Mouse (Mus musculus): ENCODE data around the gene Edrf1. TPM values are rescaled to one million over a fixed set of nuclear protein-coding genes. Genes with fewer than 3 reads are reported as not detected.

Edrf1 gene
- polyA plus RNA-seq, 1 experiment from 2014 or later, result 32.0 TPM

DNA sequence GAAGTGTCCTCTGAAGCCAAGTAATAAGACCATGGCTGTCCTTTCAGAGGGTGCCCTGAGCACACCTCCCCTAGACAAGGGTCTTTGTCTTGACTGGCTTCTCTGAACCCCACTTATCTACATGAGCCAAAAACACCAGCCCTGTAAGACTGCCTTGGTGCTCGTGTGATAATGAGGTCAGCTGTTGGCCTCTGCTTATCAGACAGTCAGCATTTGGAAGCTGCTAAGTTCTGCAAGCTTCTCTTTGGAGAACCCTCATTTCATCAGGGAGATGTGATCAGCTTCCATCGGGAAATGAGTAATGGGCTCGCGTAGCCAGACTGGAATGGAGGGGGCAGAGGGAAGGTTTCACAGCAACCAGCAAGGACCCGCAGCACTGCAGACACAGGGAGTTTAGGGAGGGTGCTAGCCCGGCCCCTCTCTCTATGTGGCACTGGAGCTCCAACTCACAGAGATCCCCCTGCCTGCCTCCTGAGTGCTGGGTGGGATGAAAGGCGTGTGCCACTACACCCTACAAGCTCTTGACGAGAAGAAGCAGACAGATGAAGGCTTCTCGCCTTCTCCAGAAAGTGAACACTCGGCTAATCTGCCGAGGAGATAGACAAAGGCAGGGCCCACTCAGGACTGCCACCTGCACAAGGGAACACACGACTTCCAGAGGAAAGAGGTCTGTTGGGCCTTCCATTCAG lies 60.8 kb downstream of the Edrf1 start:
- DNase-seq (ENCODE audit: low spot score) (no peak), ATAC-seq (ENCODE audit: insufficient number of reproducible peaks, low FRiP score, low TSS enrichment, low read depth) (no peak)
- H3K9me3 ChIP-seq (ENCODE audit: control insufficient read depth, low read length), result no peaks in the 10 kb centered on the region
- H3K9ac ChIP-seq (ENCODE audit: low read length), result no peak overlapping the region
- no peak overlapping the region for H3K27ac ChIP-seq (replicated peaks; ENCODE audit: low read depth, low read length)
- H3K4me1 ChIP-seq (ENCODE audit: control insufficient read depth, insufficient read depth, low read length), result no peaks in the 10 kb centered on the region
- no peak overlapping the region for H3K4me3 ChIP-seq (ENCODE audit: low read depth, low read length)
- no peaks in the 10 kb centered on the region for H3K27me3 ChIP-seq (ENCODE audit: control insufficient read depth, insufficient read depth, low read length)
- peak overlapping the region; percentile 10; the same call in 1 of the 2 replicates for H3K4me2 ChIP-seq (ENCODE audit: low read depth, severe bottlenecking)
- 90% methylated on average over 12 of the region's 12 CpGs for WGBS
- H3K36me3 ChIP-seq (ENCODE audit: control insufficient read depth, insufficient read depth, low read length), result no peaks in the 10 kb centered on the region

DNA sequence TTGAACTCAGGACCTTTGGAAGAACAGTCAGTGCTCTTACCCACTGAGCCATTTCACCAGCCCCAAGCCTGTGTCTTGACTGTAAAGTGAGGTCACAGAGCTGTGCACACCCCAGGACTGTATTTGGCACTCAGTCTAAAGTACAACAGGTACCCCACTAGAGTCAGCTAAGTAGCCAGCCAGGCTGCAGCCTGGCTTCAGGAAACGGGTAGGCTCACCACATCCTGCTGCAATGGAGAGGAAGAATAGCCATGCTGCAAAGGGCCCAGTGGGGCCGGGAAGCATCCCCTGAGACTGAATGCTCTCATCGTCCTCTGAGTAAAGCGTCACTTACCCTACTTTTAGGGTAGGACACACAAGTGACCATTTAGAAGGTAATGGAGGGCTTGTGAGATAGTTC lies 62.5 kb downstream of the Edrf1 start:
- no peak for ATAC-seq (ENCODE audit: insufficient number of reproducible peaks, low FRiP score, low TSS enrichment, low read depth)
- no peak overlapping the region for H3K27ac ChIP-seq (replicated peaks; ENCODE audit: low read depth, low read length)
- no peaks in the 10 kb centered on the region for H3K36me3 ChIP-seq (ENCODE audit: control insufficient read depth, insufficient read depth, low read length)
- no peaks in the 10 kb centered on the region for H3K27me3 ChIP-seq (ENCODE audit: control insufficient read depth, insufficient read depth, low read length)
- no peak overlapping the region for H3K4me2 ChIP-seq (ENCODE audit: low read depth, severe bottlenecking)
- no peaks in the 10 kb centered on the region for H3K4me1 ChIP-seq (ENCODE audit: control insufficient read depth, insufficient read depth, low read length)
- H3K4me3 ChIP-seq (ENCODE audit: low read depth, low read length), result no peak overlapping the region
- WGBS, result 89% methylated on average over 4 of the region's 4 CpGs
- no peak for DNase-seq (ENCODE audit: low spot score)
- H3K9ac ChIP-seq (ENCODE audit: low read length), result no peak overlapping the region
- H3K9me3 ChIP-seq (ENCODE audit: control insufficient read depth, low read length), result no peaks in the 10 kb centered on the region

DNA sequence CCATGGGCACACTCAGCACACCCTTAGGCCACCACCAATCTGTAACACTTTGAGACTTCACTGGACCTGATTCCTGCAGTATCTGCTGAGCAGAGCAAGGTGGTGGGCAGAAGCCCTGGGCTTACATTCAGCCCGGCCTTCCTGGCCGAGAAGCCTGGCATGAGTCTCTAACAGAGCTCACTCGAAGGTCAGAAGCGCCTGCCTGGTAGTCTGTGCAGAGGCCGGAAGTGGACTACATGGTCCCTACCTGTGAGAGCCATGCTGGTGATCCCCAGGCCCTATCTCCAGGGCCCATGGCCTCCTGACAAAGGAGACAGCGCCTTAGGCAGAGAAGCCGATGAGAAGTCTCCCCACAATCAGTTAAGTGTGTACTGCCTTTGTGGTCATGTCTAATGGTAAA lies 64.0 kb downstream of the Edrf1 start:
- Histone ChIP-seq H3K9ac (ENCODE audit: low read length) (no peak overlapping the region; the same call in 1 of the 2 replicates), H3K27ac (replicated peaks; ENCODE audit: low read depth, low read length) (no peak overlapping the region), H3K4me1 (ENCODE audit: control insufficient read depth, insufficient read depth, low read length) (no peaks in the 10 kb centered on the region), H3K9me3 (ENCODE audit: control insufficient read depth, low read length) (no peaks in the 10 kb centered on the region), H3K4me2 (ENCODE audit: low read depth, severe bottlenecking) (no peak overlapping the region), H3K36me3 (ENCODE audit: control insufficient read depth, insufficient read depth, low read length) (no peaks in the 10 kb centered on the region), H3K4me3 (ENCODE audit: low read depth, low read length) (no peak overlapping the region), H3K27me3 (ENCODE audit: control insufficient read depth, insufficient read depth, low read length) (no peaks in the 10 kb centered on the region)
- ATAC-seq (ENCODE audit: insufficient number of reproducible peaks, low FRiP score, low TSS enrichment, low read depth), result no peak
- 96% methylated on average over 7 of the region's 7 CpGs for WGBS
- no peak for DNase-seq (ENCODE audit: low spot score)

DNA sequence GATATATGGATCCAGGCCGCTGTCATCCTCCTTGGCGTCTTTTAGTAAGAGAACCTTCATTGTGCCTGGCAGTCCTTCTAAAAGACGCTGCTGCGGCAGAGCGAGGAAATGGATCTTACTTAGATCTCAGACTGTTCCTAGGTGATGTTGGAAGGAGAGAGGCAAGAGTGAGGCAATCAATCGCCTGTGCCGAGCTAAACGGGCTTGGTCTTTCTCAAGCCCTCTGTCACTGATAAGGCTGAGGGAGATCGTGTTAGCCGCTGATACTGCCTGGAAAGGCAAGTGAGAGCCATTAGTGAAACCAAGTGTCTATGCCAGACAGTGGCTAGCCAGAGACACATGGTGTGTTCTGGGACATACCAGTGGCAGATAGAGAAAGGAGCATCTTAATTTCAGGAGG lies 65.0 kb downstream of the Edrf1 start:
- Histone ChIP-seq H3K36me3 (ENCODE audit: control insufficient read depth, insufficient read depth, low read length) (no peaks in the 10 kb centered on the region), H3K4me2 (ENCODE audit: low read depth, severe bottlenecking) (no peak overlapping the region), H3K4me3 (ENCODE audit: low read depth, low read length) (no peak overlapping the region), H3K9me3 (ENCODE audit: control insufficient read depth, low read length) (no peaks in the 10 kb centered on the region), H3K4me1 (ENCODE audit: control insufficient read depth, insufficient read depth, low read length) (no peaks in the 10 kb centered on the region), H3K27ac (replicated peaks; ENCODE audit: low read depth, low read length) (no peak overlapping the region), H3K27me3 (ENCODE audit: control insufficient read depth, insufficient read depth, low read length) (no peaks in the 10 kb centered on the region), H3K9ac (ENCODE audit: low read length) (no peak overlapping the region)
- WGBS, result 79% methylated on average over 10 of the region's 10 CpGs
- DNase-seq (ENCODE audit: low spot score), result no peak
- ATAC-seq (ENCODE audit: insufficient number of reproducible peaks, low FRiP score, low TSS enrichment, low read depth), result no peak

DNA sequence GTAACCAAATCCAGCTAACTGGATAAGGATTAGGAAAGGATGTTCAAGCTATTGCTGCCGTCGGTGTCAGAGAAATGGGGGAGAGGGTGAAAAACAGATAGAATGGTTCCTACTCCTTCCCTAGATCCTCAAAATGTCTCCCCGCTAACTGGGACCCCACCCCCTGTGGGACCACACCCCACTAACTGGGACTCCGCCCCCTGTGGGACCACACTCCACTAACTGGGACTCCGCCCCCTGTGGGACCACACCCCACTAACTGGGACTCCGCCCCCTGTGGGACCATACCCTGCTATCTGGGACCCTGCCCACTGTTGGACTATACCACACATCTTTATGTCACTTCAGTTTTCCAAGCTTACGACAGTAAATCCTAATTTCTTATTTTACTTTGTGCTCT lies 66.6 kb downstream of the Edrf1 start:
- Histone ChIP-seq H3K4me1 (ENCODE audit: control insufficient read depth, insufficient read depth, low read length) (no peaks in the 10 kb centered on the region), H3K4me2 (ENCODE audit: low read depth, severe bottlenecking) (no peak overlapping the region), H3K9ac (ENCODE audit: low read length) (no peak overlapping the region), H3K4me3 (ENCODE audit: low read depth, low read length) (no peak overlapping the region), H3K27ac (replicated peaks; ENCODE audit: low read depth, low read length) (no peak overlapping the region), H3K27me3 (ENCODE audit: control insufficient read depth, insufficient read depth, low read length) (no peaks in the 10 kb centered on the region), H3K9me3 (ENCODE audit: control insufficient read depth, low read length) (no peaks in the 10 kb centered on the region), H3K36me3 (ENCODE audit: control insufficient read depth, insufficient read depth, low read length) (no peaks in the 10 kb centered on the region)
- ATAC-seq (ENCODE audit: insufficient number of reproducible peaks, low FRiP score, low TSS enrichment, low read depth), result no peak
- 89% methylated on average over 7 of the region's 7 CpGs for WGBS
- no peak for DNase-seq (ENCODE audit: low spot score)

DNA sequence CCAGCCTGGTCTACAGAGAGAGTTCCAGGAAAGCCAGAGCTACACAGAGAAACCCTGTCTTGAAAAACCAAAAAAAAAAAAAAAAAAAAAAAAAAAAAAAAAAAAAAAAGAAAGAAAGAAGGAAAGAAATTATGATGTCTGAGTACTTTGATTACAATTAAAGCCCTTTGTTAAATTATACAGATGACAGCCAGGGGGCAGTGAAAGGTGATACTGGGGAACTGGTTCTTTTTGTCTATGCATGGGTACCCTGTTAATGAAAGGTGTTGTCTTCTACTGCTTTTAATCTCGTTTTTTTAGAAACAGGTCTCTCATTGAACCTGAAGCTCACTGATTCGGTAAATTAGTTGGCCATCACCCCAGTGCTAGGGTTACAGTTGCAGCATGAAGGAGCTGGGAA lies 70.0 kb downstream of the Edrf1 start:
- Histone ChIP-seq H3K27me3 (ENCODE audit: control insufficient read depth, insufficient read depth, low read length) (no peaks in the 10 kb centered on the region), H3K4me1 (ENCODE audit: control insufficient read depth, insufficient read depth, low read length) (no peaks in the 10 kb centered on the region), H3K4me3 (ENCODE audit: low read depth, low read length) (no peak overlapping the region), H3K9me3 (ENCODE audit: control insufficient read depth, low read length) (no peaks in the 10 kb centered on the region), H3K36me3 (ENCODE audit: control insufficient read depth, insufficient read depth, low read length) (no peaks in the 10 kb centered on the region), H3K4me2 (ENCODE audit: low read depth, severe bottlenecking) (no peak overlapping the region), H3K9ac (ENCODE audit: low read length) (no peak overlapping the region), H3K27ac (replicated peaks; ENCODE audit: low read depth, low read length) (no peak overlapping the region)
- DNase-seq (ENCODE audit: low spot score), result no peak
- ATAC-seq (ENCODE audit: insufficient number of reproducible peaks, low FRiP score, low TSS enrichment, low read depth), result no peak
- WGBS, result 89% methylated on average over 2 of the region's 2 CpGs

DNA sequence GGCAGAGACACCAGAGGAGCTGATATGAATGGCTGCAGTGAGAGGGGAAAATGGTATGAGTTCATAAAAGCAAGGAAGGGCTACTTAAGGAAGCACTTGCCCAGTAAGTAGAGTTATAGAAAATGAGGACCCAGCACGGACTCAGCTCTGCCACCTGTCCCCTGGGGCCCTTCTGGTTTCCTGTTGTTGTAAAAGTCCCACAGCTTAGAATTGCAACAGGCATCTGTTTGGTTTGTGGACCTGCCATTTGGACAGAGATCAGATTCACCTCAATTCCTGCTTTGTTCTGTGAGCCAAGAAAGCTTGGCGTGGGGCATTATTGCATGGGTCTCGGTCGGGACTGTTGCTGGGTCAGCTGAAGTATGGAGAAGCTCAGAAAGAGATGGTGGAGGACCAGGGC lies 78.0 kb downstream of the Edrf1 start:
- Histone ChIP-seq H3K4me3 (ENCODE audit: low read depth, low read length) (no peak overlapping the region), H3K36me3 (ENCODE audit: control insufficient read depth, insufficient read depth, low read length) (peaks cover 21% of the 10 kb centered on the region; the same call in 1 of the 2 replicates), H3K4me1 (ENCODE audit: control insufficient read depth, insufficient read depth, low read length) (no peaks in the 10 kb centered on the region), H3K27ac (replicated peaks; ENCODE audit: low read depth, low read length) (no peak overlapping the region), H3K27me3 (ENCODE audit: control insufficient read depth, insufficient read depth, low read length) (no peaks in the 10 kb centered on the region), H3K9ac (ENCODE audit: low read length) (no peak overlapping the region), H3K4me2 (ENCODE audit: low read depth, severe bottlenecking) (no peak overlapping the region), H3K9me3 (ENCODE audit: control insufficient read depth, low read length) (no peaks in the 10 kb centered on the region)
- 90% methylated on average over 4 of the region's 4 CpGs for WGBS
- ATAC-seq (ENCODE audit: insufficient number of reproducible peaks, low FRiP score, low TSS enrichment, low read depth) (no peak), DNase-seq (ENCODE audit: low spot score) (no peak)

DNA sequence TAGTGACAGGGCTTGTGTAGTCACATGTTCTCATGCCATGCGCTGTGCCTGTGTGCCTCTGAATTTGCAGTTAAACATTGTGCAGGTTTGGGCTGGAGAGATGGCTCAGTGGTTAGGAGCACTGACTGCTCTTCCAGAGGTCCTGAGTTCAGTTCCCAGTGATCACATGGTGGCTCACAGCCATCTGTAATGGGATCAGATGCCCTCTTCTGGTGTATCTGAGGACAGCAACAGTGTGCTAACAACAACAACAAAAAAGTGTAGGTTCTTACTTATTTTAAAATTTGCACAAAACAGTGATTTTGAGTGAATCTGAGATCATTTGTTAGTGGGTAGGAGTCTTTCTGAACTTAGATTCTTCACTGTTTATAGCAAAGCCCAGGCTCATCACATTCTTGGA lies 81.2 kb downstream of the Edrf1 start:
- Histone ChIP-seq H3K27me3 (ENCODE audit: control insufficient read depth, insufficient read depth, low read length) (no peaks in the 10 kb centered on the region), H3K27ac (replicated peaks; ENCODE audit: low read depth, low read length) (no peak overlapping the region), H3K4me1 (ENCODE audit: control insufficient read depth, insufficient read depth, low read length) (no peaks in the 10 kb centered on the region), H3K36me3 (ENCODE audit: control insufficient read depth, insufficient read depth, low read length) (peaks cover 29% of the 10 kb centered on the region), H3K4me3 (ENCODE audit: low read depth, low read length) (no peak overlapping the region), H3K9ac (ENCODE audit: low read length) (no peak overlapping the region), H3K9me3 (ENCODE audit: control insufficient read depth, low read length) (no peaks in the 10 kb centered on the region), H3K4me2 (ENCODE audit: low read depth, severe bottlenecking) (no peak overlapping the region)
- DNase-seq (ENCODE audit: low spot score), result no peak
- no peak for ATAC-seq (ENCODE audit: insufficient number of reproducible peaks, low FRiP score, low TSS enrichment, low read depth)
- 93% methylated on average over 1 of the region's 1 CpGs for WGBS

DNA sequence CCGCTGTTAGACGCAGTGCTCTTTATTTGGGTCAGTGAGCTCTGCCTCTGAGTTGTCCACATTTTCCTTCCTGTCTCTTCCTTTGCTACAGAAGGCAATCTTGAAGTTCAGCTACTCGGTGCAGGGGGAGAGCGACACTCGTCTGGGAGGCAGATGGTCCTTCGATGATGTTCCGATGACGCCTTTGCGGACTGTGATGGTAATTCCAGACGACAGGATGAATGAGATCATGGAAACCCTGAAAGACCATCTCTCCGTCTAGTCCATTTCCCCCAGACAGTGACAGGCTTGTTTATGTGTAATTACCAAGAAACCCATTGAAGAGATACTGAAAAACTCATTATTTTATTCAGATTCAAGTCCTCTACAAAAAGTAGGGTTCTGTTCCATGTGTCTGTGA lies 83.3 kb downstream of the Edrf1 start:
- no peak overlapping the region for H3K27ac ChIP-seq (replicated peaks; ENCODE audit: low read depth, low read length)
- H3K4me3 ChIP-seq (ENCODE audit: low read depth, low read length), result no peak overlapping the region
- H3K9ac ChIP-seq (ENCODE audit: low read length), result no peak overlapping the region
- H3K36me3 ChIP-seq (ENCODE audit: control insufficient read depth, insufficient read depth, low read length), result peaks cover 23% of the 10 kb centered on the region
- ATAC-seq (ENCODE audit: insufficient number of reproducible peaks, low FRiP score, low TSS enrichment, low read depth), result no peak
- no peaks in the 10 kb centered on the region for H3K9me3 ChIP-seq (ENCODE audit: control insufficient read depth, low read length)
- H3K27me3 ChIP-seq (ENCODE audit: control insufficient read depth, insufficient read depth, low read length), result no peaks in the 10 kb centered on the region
- DNase-seq (ENCODE audit: low spot score), result no peak
- H3K4me1 ChIP-seq (ENCODE audit: control insufficient read depth, insufficient read depth, low read length), result no peaks in the 10 kb centered on the region
- WGBS, result 92% methylated on average over 11 of the region's 11 CpGs
- no peak overlapping the region for H3K4me2 ChIP-seq (ENCODE audit: low read depth, severe bottlenecking)

All from limb, embryonic 11.5 days (tissue).